19 mouse cellular contexts compared by ENCODE assay signal in the genomic region with DNA sequence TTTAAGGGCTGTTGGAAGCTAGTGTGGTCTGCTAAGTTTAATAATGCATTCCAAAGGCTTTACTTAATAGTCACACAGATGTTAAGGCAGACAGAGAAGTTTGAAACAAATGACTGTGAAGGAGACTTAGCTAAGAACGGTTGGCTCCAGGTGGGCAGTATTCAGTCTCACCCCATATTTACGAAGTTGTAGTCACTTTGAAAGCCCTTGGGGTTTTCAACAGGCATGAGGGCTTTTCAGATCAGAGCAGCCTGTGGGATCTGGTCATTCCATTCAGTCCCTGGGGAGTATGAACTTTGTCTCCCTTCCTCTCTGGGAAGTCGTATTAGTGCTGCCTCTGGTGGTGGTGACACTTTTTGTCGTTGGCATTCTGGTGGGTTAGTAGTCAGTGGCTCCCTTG. TPM values are rescaled to one million over a fixed set of nuclear protein-coding genes. Genes with fewer than 3 reads are reported as not detected.
"Had no signal": no experiment of that assay in that cellular context is flagged by ENCODE, and none has a peak within 500 bp of the region (broad histone marks: within the 10 kb centered on the region; RNA-seq: fewer than 3 reads in every experiment).

No protein-coding gene starts in this region.

- H3K27me3 ChIP-seq: limb, embryonic 13.5 days; liver, embryonic 12.5 days; megakaryocyte, embryonic 14.5 days; midbrain, embryonic 15.5 days; neural tube, embryonic 13.5 days had no signal

- H3K27ac ChIP-seq: limb, embryonic 13.5 days; liver, embryonic 12.5 days; macrophage; midbrain, embryonic 15.5 days; neural tube, embryonic 13.5 days had no signal

- H3K9ac ChIP-seq: limb, embryonic 13.5 days; liver, embryonic 12.5 days; midbrain, embryonic 15.5 days; neural tube, embryonic 13.5 days had no signal

- H3K9me3 ChIP-seq: limb, embryonic 13.5 days; liver, embryonic 12.5 days; megakaryocyte, embryonic 14.5 days; midbrain, embryonic 15.5 days; neural tube, embryonic 13.5 days had no signal

- H3K4me1 ChIP-seq: liver, embryonic 12.5 days; megakaryocyte, embryonic 14.5 days; midbrain, embryonic 15.5 days; neural tube, embryonic 13.5 days had no signal

- DNase-seq: kidney, adult 11 months; kidney, adult 9 months; kidney, postnatal 14 days; retina, postnatal 1 day; right cerebral cortex, postnatal 4 days; spleen, adult 18-20 months; thymus, postnatal 4 days had no signal

- H3K36me3 ChIP-seq: limb, embryonic 13.5 days; liver, embryonic 12.5 days; midbrain, embryonic 15.5 days; neural tube, embryonic 13.5 days had no signal

- H3K4me2 ChIP-seq: limb, embryonic 13.5 days; liver, embryonic 12.5 days; midbrain, embryonic 11.5 days; midbrain, embryonic 15.5 days; neural tube, embryonic 13.5 days had no signal

- ATAC-seq: liver, embryonic 12.5 days; midbrain, embryonic 15.5 days had no signal

- H3K4me3 ChIP-seq: limb, embryonic 13.5 days; liver, embryonic 12.5 days; megakaryocyte, embryonic 14.5 days; midbrain, embryonic 15.5 days; neural tube, embryonic 13.5 days had no signal

RNA-seq across cellular contexts. Expression of gene Samd3, which starts 9.1 kb away (rescaled TPM):
- total RNA-seq: layer of hippocampus, postnatal 25 days had no signal
- polyA plus RNA-seq: intestine, embryonic 14.5 days; limb, embryonic 13.5 days; liver, embryonic 12.5 days; liver, embryonic 16.5 days; macrophage; neural tube, embryonic 13.5 days; stomach, embryonic 14.5 days; testis, adult 2 months had no signal
